Mouse (Mus musculus) heart, adult 18-20 months (tissue): ENCODE data around the gene Nptx1. TPM values are rescaled to one million over a fixed set of nuclear protein-coding genes. Genes with fewer than 3 reads are reported as not detected.

Experiments
- DNase-seq, 2 experiments: peaks; one replicate each; pipeline ENCODE4 v3.0.0; 2021 to 2022; ENCODE audit warnings: mixed read lengths in 1 of 2
- long read RNA-seq, 2 experiments: library from polyadenylated mRNA; stranded (forward); transcript quantifications; one replicate each; pipeline ENCODE4 v2.0.0; 2021
- total RNA-seq, 2 experiments: library from RNA; stranded (reverse); gene quantifications; 2 replicates each; pipeline ENCODE4 v1.2.3; 2021

Gene Nptx1
- under 1 TPM; 0.07 to 0.13 TPM for total RNA-seq
- long read RNA-seq, experiment 1 = 0 reads
- long read RNA-seq, experiment 2, partial matches to known transcripts = 0 of 1 reads
- long read RNA-seq, experiment 2, other reads (novel, unspliced or antisense) = 1 of 1 reads

- peak in 1 of 2 experiments; percentile 24 for DNase-seq
Observed at GRCm38 (mm10) chr11:119547183-119547921, at the start of gene Nptx1. Gene Nptx1 (minus strand): TSS chr11:119547753.

- DNase-seq = no peak
Observed at GRCm38 (mm10) chr11:119593966-119594365, 46.4 kb upstream of the Nptx1 start.

- no peak for DNase-seq
Observed at GRCm38 (mm10) chr11:119589242-119589641, 41.7 kb upstream of the Nptx1 start.

- no peak for DNase-seq
Observed at GRCm38 (mm10) chr11:119587112-119587511, 39.6 kb upstream of the Nptx1 start.

GRCm38 (mm10) chr11:119586511-119586910 is 39.0 kb upstream of the Nptx1 start:
- DNase-seq = no peak

GRCm38 (mm10) chr11:119577721-119578120 is 30.2 kb upstream of the Nptx1 start:
- DNase-seq = no peak

GRCm38 (mm10) chr11:119576855-119577254 is 29.3 kb upstream of the Nptx1 start:
- no peak for DNase-seq

- DNase-seq = no peak
Observed at GRCm38 (mm10) chr11:119572316-119573010, 24.9 kb upstream of the Nptx1 start.

- DNase-seq = no peak
Observed at GRCm38 (mm10) chr11:119566188-119566587, 18.6 kb upstream of the Nptx1 start.

GRCm38 (mm10) chr11:119565684-119566083 is 18.1 kb upstream of the Nptx1 start:
- no peak for DNase-seq

- no peak for DNase-seq
Observed at GRCm38 (mm10) chr11:119565021-119565420, 17.5 kb upstream of the Nptx1 start.

- DNase-seq = no peak
Observed at GRCm38 (mm10) chr11:119564383-119564782, 16.8 kb upstream of the Nptx1 start.

- no peak for DNase-seq
Observed at GRCm38 (mm10) chr11:119563166-119563565, 15.6 kb upstream of the Nptx1 start.

GRCm38 (mm10) chr11:119562286-119562685 is 14.7 kb upstream of the Nptx1 start:
- DNase-seq = no peak

- no peak for DNase-seq
Observed at GRCm38 (mm10) chr11:119558870-119559610, 11.5 kb upstream of the Nptx1 start.

GRCm38 (mm10) chr11:119557940-119558869 is 10.7 kb upstream of the Nptx1 start:
- no peak for DNase-seq

- no peak for DNase-seq
Observed at GRCm38 (mm10) chr11:119555170-119555569, 7.6 kb upstream of the Nptx1 start.

GRCm38 (mm10) chr11:119554706-119555105 is 7.2 kb upstream of the Nptx1 start:
- no peak for DNase-seq

GRCm38 (mm10) chr11:119552902-119553802 is 5.6 kb upstream of the Nptx1 start:
- no peak for DNase-seq

- DNase-seq = no peak
Observed at GRCm38 (mm10) chr11:119552301-119552700, 4.7 kb upstream of the Nptx1 start.
